Mouse (Mus musculus): ENCODE measurements around the gene Trip13.

Gene Trip13

DNA sequence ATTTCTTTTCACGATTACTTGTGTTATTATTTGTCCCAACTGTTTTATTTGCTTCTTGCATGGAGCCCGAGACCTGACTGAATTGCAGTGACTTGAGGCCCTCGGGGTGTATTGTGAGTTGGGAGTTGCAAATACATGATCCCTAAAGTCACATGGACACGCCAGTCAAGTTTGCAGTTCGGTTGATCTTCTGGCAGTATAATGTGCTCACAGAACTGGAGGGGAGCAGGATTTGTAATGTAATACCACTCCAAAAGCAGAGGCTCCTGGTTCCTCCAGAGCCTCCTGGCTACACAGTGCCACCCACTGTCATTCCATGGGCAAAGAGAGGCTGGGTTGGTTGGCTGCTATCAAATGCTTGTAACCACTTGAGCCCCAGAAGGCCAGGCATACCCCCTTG, 51.0 kb downstream of the Trip13 start:
- DNase-seq (ENCODE audit: low read depth), result no peak

DNA sequence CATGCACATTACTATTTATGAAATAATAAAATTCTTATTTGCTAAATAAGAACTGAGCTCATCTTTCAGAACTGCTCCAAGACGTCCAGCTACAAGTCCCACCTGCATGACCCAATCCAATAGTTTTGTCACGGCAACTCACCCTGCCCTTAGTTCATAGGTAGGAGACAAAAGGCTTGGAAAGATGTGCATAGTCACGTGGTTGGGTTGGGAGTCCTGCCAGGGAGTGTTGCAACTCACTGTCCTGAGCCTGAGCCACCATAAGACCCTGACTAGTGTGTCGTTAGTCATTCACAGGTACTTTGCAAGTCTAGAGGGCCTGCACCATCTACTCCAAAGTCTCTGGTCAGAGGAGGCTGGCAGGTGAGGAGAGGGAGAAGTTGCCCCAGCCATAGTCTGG, 51.5 kb downstream of the Trip13 start:
- no peak for DNase-seq (ENCODE audit: low read depth)

DNA sequence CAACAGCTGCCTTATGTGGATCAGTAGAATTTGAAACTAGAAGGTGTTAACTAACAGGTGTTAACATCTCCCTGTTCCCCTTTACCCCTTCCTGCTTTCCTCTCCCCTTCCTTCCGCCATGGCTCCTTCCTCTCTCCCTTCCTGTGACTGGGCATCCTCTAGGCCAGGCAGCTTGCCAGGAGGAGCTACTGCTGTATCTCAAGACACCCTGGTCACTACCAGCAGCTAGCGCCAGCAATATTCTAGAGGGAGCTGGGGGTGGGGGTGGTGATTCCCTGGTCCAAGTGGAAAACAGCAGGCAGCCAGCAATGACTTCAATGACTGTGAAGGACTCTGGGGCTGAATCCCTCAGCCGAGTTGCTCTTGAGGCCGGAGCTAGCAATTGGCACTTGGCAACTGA, 51.9 kb downstream of the Trip13 start:
- DNase-seq (ENCODE audit: low read depth), result no peak

DNA sequence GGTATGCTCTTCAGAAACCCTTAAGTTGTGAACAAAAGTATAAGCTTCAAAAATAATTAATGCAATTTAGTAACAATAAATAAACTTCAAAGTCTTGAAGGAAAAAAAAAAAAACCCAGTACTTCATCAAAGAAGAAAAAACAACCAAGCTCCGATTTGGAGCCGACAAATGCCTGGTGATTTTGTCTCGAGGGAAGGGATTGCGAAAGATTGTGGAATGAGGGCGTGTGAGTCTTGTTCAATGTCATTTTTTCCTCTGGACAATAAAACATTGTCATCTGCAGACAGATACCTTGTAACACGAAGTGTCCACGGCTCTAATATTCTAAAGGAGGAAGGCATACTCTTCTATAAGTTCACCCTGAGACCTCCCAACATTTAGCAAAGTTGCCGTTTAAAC, 56.2 kb downstream of the Trip13 start:
- DNase-seq (ENCODE audit: low read depth), result no peak

DNA sequence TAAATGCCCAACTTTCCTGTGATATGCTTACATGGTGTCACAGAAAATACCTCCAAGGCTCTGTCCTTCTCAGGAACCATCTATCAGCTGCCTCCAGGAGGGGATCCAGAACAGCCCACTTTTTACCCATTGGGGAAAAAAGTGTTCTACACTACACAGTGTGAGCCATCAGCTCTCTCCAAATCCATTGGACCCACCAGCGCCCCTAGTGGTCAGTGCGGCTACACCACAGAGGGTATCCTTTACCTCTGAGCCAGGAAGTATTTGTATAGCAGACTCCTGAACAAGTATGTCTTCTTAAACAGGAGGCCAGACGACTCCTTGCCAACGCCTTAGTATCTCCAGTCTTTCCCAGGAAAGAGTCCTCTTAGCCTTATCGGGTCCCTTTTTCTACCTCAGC, 57.8 kb downstream of the Trip13 start:
- DNase-seq (ENCODE audit: low read depth), result peak; percentile 15

DNA sequence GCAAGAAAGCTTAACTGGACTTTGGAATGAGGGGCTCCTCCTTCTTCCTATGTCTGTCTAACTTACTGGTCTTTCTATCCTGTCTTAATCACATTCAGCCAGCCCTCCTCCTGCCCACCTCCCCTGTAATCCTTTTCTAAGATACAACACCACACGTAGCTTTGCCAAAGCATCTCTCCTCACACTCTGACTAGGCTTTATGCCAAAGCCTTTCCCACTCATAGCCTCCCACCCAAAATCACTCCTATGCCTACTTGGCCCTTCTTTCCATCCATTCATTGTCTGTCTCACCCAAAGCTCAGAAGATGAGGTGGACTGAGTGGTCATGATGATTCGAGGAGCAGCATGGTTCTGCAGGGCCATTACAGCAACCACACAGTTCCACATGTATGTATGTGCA, 65.4 kb downstream of the Trip13 start:
- no peak for DNase-seq (ENCODE audit: low read depth)

Data from naive thymus-derived CD4-positive, alpha-beta T cell, adult 2 months (primary cell).